In the genomic region with DNA sequence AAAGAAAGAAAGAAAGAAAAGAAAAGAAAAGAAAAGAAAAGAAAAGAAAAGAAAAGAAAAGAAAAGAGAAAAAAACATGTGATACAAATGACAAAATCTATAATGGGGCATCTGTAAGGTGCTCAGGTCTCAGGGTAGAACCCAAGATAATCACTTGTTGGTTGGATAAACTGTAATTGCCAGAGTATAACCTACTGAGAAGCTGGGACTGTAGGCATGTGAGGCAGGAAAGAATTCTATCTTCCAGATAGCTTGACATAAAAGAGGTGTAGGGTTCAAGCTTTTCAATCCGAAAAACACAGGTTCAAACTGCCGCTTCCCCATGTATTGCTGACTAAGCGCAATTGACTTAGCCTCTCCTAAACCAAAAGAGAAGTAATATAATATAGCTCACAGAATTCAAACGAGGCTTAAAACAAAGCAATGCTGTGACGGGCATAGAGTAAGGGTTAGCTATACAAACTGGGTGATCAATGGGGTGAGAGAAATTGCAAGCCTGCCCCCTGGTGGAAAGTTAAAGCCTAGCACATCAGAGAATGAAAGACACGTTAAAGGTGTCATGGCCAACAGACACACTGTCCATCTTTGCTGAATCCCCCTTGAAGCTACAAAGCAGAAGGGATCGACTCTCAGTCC, we compare ENCODE assay signal across 8 mouse cellular contexts.
DNase-seq lines count a peak whose midpoint lies in the region; ATAC-seq and TF ChIP-seq lines count a peak whose summit lies in the region.

No protein-coding gene starts in this region.

- WGBS in liver, postnatal 0 days (ENCODE audit: insufficient replicate concordance), result 27% methylated on average over 7 of the region's 7 CpGs
- WGBS in neural tube, embryonic 14.5 days, result 26% methylated on average over 7 of the region's 7 CpGs

- H3K27me3 ChIP-seq in CH12.LX (replicated peaks), result peaks cover 13% of the 10 kb centered on the region
- no peaks in the 10 kb centered on the region for H3K27me3 ChIP-seq in liver, postnatal 0 days (ENCODE audit: insufficient read depth, low read length)
- H3K27me3 ChIP-seq in neural tube, embryonic 14.5 days (ENCODE audit: control insufficient read depth, insufficient read depth, low read length), result no peaks in the 10 kb centered on the region

- in situ Hi-C loops in CH12.LX (cut with MboI; ENCODE audit: low pct_ligation_motif_present, low pct_unique_long_range_greater_than_20kb, low sequenced_read_pairs), result loop anchor here (25.0 kb wide), 2 partner anchors 475 to 775 kb away; no protein-coding TSS in a partner anchor

- H3K4me3 ChIP-seq in CH12.LX (replicated peaks in 1 of 3; ENCODE audit: low read depth in 2 of 3, low read length in 2 of 3, poor library complexity in 1 of 3), result no peak overlapping the region
- H3K4me3 ChIP-seq in liver, postnatal 0 days (ENCODE audit: low read depth, low read length), result no peak overlapping the region
- H3K4me3 ChIP-seq in neural tube, embryonic 14.5 days (ENCODE audit: low read depth, low read length), result no peak overlapping the region

- H3K9me3 ChIP-seq in CH12.LX (replicated peaks; ENCODE audit: low read length), result no peaks in the 10 kb centered on the region
- no peaks in the 10 kb centered on the region for H3K9me3 ChIP-seq in liver, postnatal 0 days (ENCODE audit: low read length)
- no peaks in the 10 kb centered on the region for H3K9me3 ChIP-seq in neural tube, embryonic 14.5 days (ENCODE audit: control insufficient read depth, low read length)

- H3K4me2 ChIP-seq in CH12.LX (ENCODE audit: insufficient read depth, low read depth, poor library complexity, severe bottlenecking), result 0 out of 2 replicates have a peak overlapping the region, but pooled peaks have one; percentile 23
- H3K4me2 ChIP-seq in liver, postnatal 0 days (ENCODE audit: low read depth, low read length), result no peak overlapping the region
- H3K4me2 ChIP-seq in neural tube, embryonic 14.5 days (ENCODE audit: low read depth, low read length), result peak overlapping the region; percentile 14; the same call in 1 of the 2 replicates

- TF ChIP-seq POLR2A in CH12.LX (IDR thresholded peaks at IDR 0.05; ENCODE audit: low read depth, low read length), result no peak

- ATAC-seq in liver, postnatal 0 days, result peak; percentile 48; the same call in 1 of the 2 replicates
- peak; percentile 86 for ATAC-seq in neural tube, embryonic 14.5 days (ENCODE audit: low read depth)

- peaks cover 4% of the 10 kb centered on the region in 2 experiments; a peak in 3 of 4 replicates for H3K4me1 ChIP-seq in CH12.LX (ENCODE audit: control insufficient read depth in 1 of 2, insufficient read depth in 2 of 2)
- no peaks in the 10 kb centered on the region for H3K4me1 ChIP-seq in liver, postnatal 0 days (ENCODE audit: insufficient read depth)
- no peaks in the 10 kb centered on the region for H3K4me1 ChIP-seq in neural tube, embryonic 14.5 days (ENCODE audit: control insufficient read depth, insufficient read depth, low read length)

- H3K79me2 ChIP-seq in CH12.LX (replicated peaks; ENCODE audit: control insufficient read depth, extremely low read depth, insufficient read depth, poor library complexity, severe bottlenecking), result no peaks in the 10 kb centered on the region

- H3K27ac ChIP-seq in CH12.LX (ENCODE audit: insufficient read depth, low read depth), result no peak overlapping the region
- H3K27ac ChIP-seq in liver, postnatal 0 days (ENCODE audit: low read depth), result no peak overlapping the region
- H3K27ac ChIP-seq in neural tube, embryonic 14.5 days (ENCODE audit: low read depth, low read length), result no peak overlapping the region

- dilution Hi-C loops in CH12.LX (cut with MboI; ENCODE audit: extremely low pct_ligation_motif_present, extremely low pct_unique_long_range_greater_than_20kb, low sequenced_read_pairs), result no loop called here

- peak; percentile 62 for DNase-seq in CH12.LX (ENCODE audit: extremely low read depth)
- DNase-seq in adrenal gland, adult 18-20 months (ENCODE audit: low spot score in 2 of 2), result peak; percentile 52 to 67
- DNase-seq in embryo, embryonic 10 days (ENCODE audit: low spot score), result peak; percentile 76
- DNase-seq in heart, postnatal 14 days, result peak; percentile 62 to 67
- DNase-seq in kidney, postnatal 36 days, result peak; percentile 41 to 73
- DNase-seq in liver, postnatal 0 days, result peak; percentile 58
- DNase-seq in urinary bladder, postnatal 36 days (ENCODE audit: low spot score in 2 of 2), result peak; percentile 46 to 52

- H3K9ac ChIP-seq in CH12.LX (ENCODE audit: insufficient read depth, low read depth), result no peak overlapping the region
- H3K9ac ChIP-seq in liver, postnatal 0 days (replicated peaks), result no peak overlapping the region
- H3K9ac ChIP-seq in neural tube, embryonic 14.5 days (replicated peaks; ENCODE audit: low read depth, low read length), result no peak overlapping the region

- intact Hi-C loops in heart, postnatal 14 days (cut with DNase I), result loop anchor here (1.0 to 10.0 kb wide), 4 partner anchors 210 to 777 kb away; partner anchors contain the start of gene Fam78b

- H3K36me3 ChIP-seq in CH12.LX (replicated peaks in 1 of 2; ENCODE audit: control insufficient read depth in 1 of 2, insufficient read depth in 1 of 2, low read length in 1 of 2), result no peaks in the 10 kb centered on the region
- H3K36me3 ChIP-seq in liver, postnatal 0 days (replicated peaks; ENCODE audit: insufficient read depth, low read length), result no peaks in the 10 kb centered on the region
- no peaks in the 10 kb centered on the region for H3K36me3 ChIP-seq in neural tube, embryonic 14.5 days (ENCODE audit: control insufficient read depth, insufficient read depth, low read length)

- 0 out of 2 replicates have a peak, but pooled peaks have one; percentile 18 for TF ChIP-seq EP300 in CH12.LX (IDR thresholded peaks at IDR 0.05; ENCODE audit: low read length)
- no peak for TF ChIP-seq EP300 in liver, postnatal 0 days (IDR thresholded peaks at IDR 0.05; ENCODE audit: low read depth)

- peak; percentile 85 for TF ChIP-seq RAD21 in CH12.LX (IDR thresholded peaks at IDR 0.05; ENCODE audit: low read depth, low read length)

- peak; percentile 84 to 87 for TF ChIP-seq CTCF in CH12.LX (conservative IDR thresholded peaks at IDR 0.05 in 1 of 2, IDR thresholded peaks at IDR 0.05 in 1 of 2; ENCODE audit: low read depth in 2 of 2, low read length in 2 of 2)
- TF ChIP-seq CTCF in liver, postnatal 0 days (IDR thresholded peaks at IDR 0.05; ENCODE audit: low read depth), result peak; percentile 91

TF ChIP-seq in CH12.LX, 34 proteins besides CTCF, POLR2A, EP300 and RAD21:
- TF ChIP-seq CHD1 (IDR thresholded peaks at IDR 0.05; ENCODE audit: low read depth, low read length) (no peak), BHLHE40 (IDR thresholded peaks at IDR 0.05; ENCODE audit: low read depth, low read length) (no peak), UBTF (IDR thresholded peaks at IDR 0.05; ENCODE audit: low read depth, low read length) (no peak), SMC3 (IDR thresholded peaks at IDR 0.05; ENCODE audit: low read depth, low read length) (peak; percentile 86), NRF1 (IDR thresholded peaks at IDR 0.05; ENCODE audit: low read depth, low read length) (no peak), GABPA (IDR thresholded peaks at IDR 0.05; ENCODE audit: insufficient replicate concordance, low read depth, low read length) (no peak), MAZ (IDR thresholded peaks at IDR 0.05; ENCODE audit: low read depth, low read length) (0 out of 2 replicates have a peak, but pooled peaks have one; percentile 31), E2F4 (IDR thresholded peaks at IDR 0.05; ENCODE audit: insufficient replicate concordance, low read depth, low read length) (no peak), TBP (conservative IDR thresholded peaks at IDR 0.05; ENCODE audit: low read depth, low read length) (no peak), ZC3H11A (IDR thresholded peaks at IDR 0.05; ENCODE audit: low read depth, low read length) (peak; percentile 58), JUN (IDR thresholded peaks at IDR 0.05; ENCODE audit: insufficient read depth, low read depth, low read length) (no peak), NELFE (IDR thresholded peaks at IDR 0.05; ENCODE audit: low read depth, low read length) (peak; percentile 48; the same call in 1 of the 2 replicates), MAX (IDR thresholded peaks at IDR 0.05; ENCODE audit: low read length) (no peak), ZMIZ1 (IDR thresholded peaks at IDR 0.05; ENCODE audit: low read depth, low read length) (0 out of 2 replicates have a peak, but pooled peaks have one; percentile 22), MYC (IDR thresholded peaks at IDR 0.05; ENCODE audit: low read depth, low read length) (0 out of 2 replicates have a peak, but pooled peaks have one; percentile 19), MAFK (IDR thresholded peaks at IDR 0.05; ENCODE audit: insufficient replicate concordance, low read length) (peak; percentile 91)
